8 mouse cellular contexts compared by ENCODE assay signal in genomic region chr11:51606447-51607095, GRCm38 (mm10). TPM values are rescaled to one million over a fixed set of nuclear protein-coding genes. Genes with fewer than 3 reads are reported as not detected.
A peak's percentile ranks its signal among the peaks of the same experiment; 100 is the strongest.
DNase-seq lines count a peak whose midpoint lies in the region; ATAC-seq lines count a peak whose summit lies in the region.

Hnrnpab (minus strand) TSS chr11:51606847.

- peaks cover 29% of the 10 kb centered on the region for H3K4me1 ChIP-seq in intestine, embryonic 14.5 days (replicated peaks; ENCODE audit: control insufficient read depth, insufficient read depth, low read length)

- peak within 1 kb of the TSS; percentile 95 for H3K27ac ChIP-seq in intestine, embryonic 14.5 days (ENCODE audit: low read depth)

- H3K9me3 ChIP-seq in intestine, embryonic 14.5 days (ENCODE audit: control insufficient read depth, low read length) = no peaks in the 10 kb centered on the region

- H3K36me3 ChIP-seq in intestine, embryonic 14.5 days (ENCODE audit: control insufficient read depth, insufficient read depth, low read length) = peaks cover 38% of the 10 kb centered on the region

- intact Hi-C loops in left cerebral cortex, postnatal 14 days (cut with DNase I) = no loop called here

- peak within 1 kb of the TSS; percentile 100 for H3K9ac ChIP-seq in intestine, embryonic 14.5 days (ENCODE audit: low read length)

- peak within 1 kb of the TSS; percentile 85 for H3K4me2 ChIP-seq in intestine, embryonic 14.5 days (ENCODE audit: low read length)

- WGBS in intestine, embryonic 14.5 days = under 1% methylated on average over 91 of the region's 91 CpGs

- peak within 1 kb of the TSS; percentile 85 for H3K4me3 ChIP-seq in intestine, embryonic 14.5 days (ENCODE audit: low read depth, low read length)

- peak; percentile 97 to 99 for DNase-seq in adrenal gland, adult (ENCODE audit: inconsistent age in 2 of 2, low spot score in 1 of 2)
- peak; percentile 99 for DNase-seq in embryo, embryonic 10.5 days (ENCODE audit: low spot score)
- DNase-seq in gastrocnemius, postnatal 25 days = peak; percentile 95
- DNase-seq in intestine, embryonic 14.5 days (ENCODE audit: low spot score) = peak; percentile 99
- peak; percentile 99 for DNase-seq in left cerebral cortex, postnatal 14 days (ENCODE audit: low spot score in 2 of 2)
- peak; percentile 97 for DNase-seq in mesoderm, embryonic 11.5 days (ENCODE audit: low read depth, low spot score)
- DNase-seq in right cerebral cortex, postnatal 36 days (ENCODE audit: low spot score in 2 of 2) = peak; percentile 96 to 97
- DNase-seq in yolk sac, embryonic 10.5 days (ENCODE audit: low spot score) = peak; percentile 97

- H3K27me3 ChIP-seq in intestine, embryonic 14.5 days (replicated peaks; ENCODE audit: control insufficient read depth, insufficient read depth, low read length) = no peaks in the 10 kb centered on the region

- ATAC-seq in intestine, embryonic 14.5 days (replicated peaks; ENCODE audit: low FRiP score, low TSS enrichment, low read depth) = peak; percentile 90

RNA-seq across cellular contexts. Expression of gene Hnrnpab, which starts in this region (rescaled TPM):
- total RNA-seq in gastrocnemius, postnatal 25 days (2021) = 100 to 1,000 TPM; 102 to 105 TPM
- polyA plus RNA-seq in intestine, embryonic 14.5 days (2014; fragmentation: Nextera tagmentation; extraction: Ambion mirVana) = 494 and 527 TPM in 2 replicates
- 100 to 1,000 TPM; 131 to 144 TPM for total RNA-seq in left cerebral cortex, postnatal 14 days (2021)

Comparison
In these comparisons a context has a peak if more than half of its experiments do, and no peak if none do; other contexts are left out.
1. Peak in every context shown above with its lines: DNase-seq, ATAC-seq, H3K4me3 ChIP-seq and H3K27ac ChIP-seq.